Comparison of ENCODE assay signal across 16 mouse cellular contexts in genomic region chr10:117777103-117777470, GRCm38 (mm10).
DNase-seq lines count a peak whose midpoint lies in the region.
"Had no signal": no experiment of that assay in that cellular context is flagged by ENCODE, and none has a peak within 500 bp of the region (broad histone marks: within the 10 kb centered on the region; RNA-seq: fewer than 3 reads in every experiment).

No protein-coding gene starts in this region.

- DNase-seq in 3T3-L1 (ENCODE audit: low read depth, low spot score): peak; percentile 91
- peak; percentile 92 for DNase-seq in adipocyte (ENCODE audit: low spot score)
- DNase-seq in testis, postnatal 10 days (ENCODE audit: low spot score): no peak
- no peak for DNase-seq in kidney, postnatal 10 days
- DNase-seq: adrenal gland, adult 2 months; adrenal gland, adult 8-10 months; adrenal gland, postnatal 10 days; adrenal gland, postnatal 14 days; adrenal gland, postnatal 25 days; adrenal gland, postnatal 36 days; B cell, adult 2 months; cerebellum, adult 11 months; cerebellum, adult 11-12 months; cerebellum, adult 18-20 months; cerebellum, adult 2 months; cerebellum, adult 8-10 months had no signal

Comparison
In these comparisons a context has a peak if more than half of its experiments do, and no peak if none do; other contexts are left out.
1. DNase-seq: peak in 3T3-L1 (single experiment) and adipocyte (single experiment); none in testis, postnatal 10 days (single experiment) and kidney, postnatal 10 days (single experiment).